Mouse (Mus musculus) c-Kit-positive CD71-positive TER-119-positive erythroid progenitor cells, embryonic 14.5 days (primary cell): ENCODE results near the gene Cyp2j9.
"Not testable (repeated sequence)": the region's sequence is repeated elsewhere in the genome, so short reads cannot be mapped to it uniquely, and the experiment has no call there.

Experiments used
- DNase-seq: peaks from one replicate; pipeline ENCODE4 v3.0.0-alpha.2; 2013; ENCODE audit warnings: low spot score

Cyp2j9 gene

GRCm38 (mm10) chr4:96590911-96591790 lies at the start of gene Cyp2j9:
Cyp2j9 (minus strand) TSS chr4:96591578.
- no peak for DNase-seq

GRCm38 (mm10) chr4:96635455-96635854 lies 44.1 kb upstream of the Cyp2j9 start:
- no peak for DNase-seq

- no peak for DNase-seq
These were observed 31.1 kb upstream of the Cyp2j9 start for GRCm38 (mm10) chr4:96622474-96622873.

GRCm38 (mm10) chr4:96591791-96592150 lies 393 bp upstream of the Cyp2j9 start:
- no peak for DNase-seq

GRCm38 (mm10) chr4:96581425-96582088 lies 9.8 kb downstream of the Cyp2j9 start:
- DNase-seq: no peak

- DNase-seq: not testable (repeated sequence)
These were observed 11.0 kb downstream of the Cyp2j9 start for GRCm38 (mm10) chr4:96580351-96580750.

GRCm38 (mm10) chr4:96569442-96569841 lies 21.9 kb downstream of the Cyp2j9 start:
- DNase-seq: no peak

GRCm38 (mm10) chr4:96567988-96568387 lies 23.4 kb downstream of the Cyp2j9 start:
- DNase-seq: no peak

- no peak for DNase-seq
These were observed 25.6 kb downstream of the Cyp2j9 start for GRCm38 (mm10) chr4:96565808-96566207.

GRCm38 (mm10) chr4:96560464-96560863 lies 30.9 kb downstream of the Cyp2j9 start:
- no peak for DNase-seq

GRCm38 (mm10) chr4:96559781-96560180 lies 31.6 kb downstream of the Cyp2j9 start:
- DNase-seq: no peak

- DNase-seq: no peak
These were observed 38.1 kb downstream of the Cyp2j9 start, which contains the start of gene Cyp2j6 for GRCm38 (mm10) chr4:96553133-96553819. Cyp2j6 (minus strand) TSS chr4:96553661.

GRCm38 (mm10) chr4:96551619-96552018 lies 39.8 kb downstream of the Cyp2j9 start:
- no peak for DNase-seq

- no peak for DNase-seq
These were observed 45.4 kb downstream of the Cyp2j9 start for GRCm38 (mm10) chr4:96545976-96546375.

- DNase-seq: no peak
These were observed 65.6 kb downstream of the Cyp2j9 start for GRCm38 (mm10) chr4:96525772-96526171.

GRCm38 (mm10) chr4:96522256-96522655 lies 69.1 kb downstream of the Cyp2j9 start:
- no peak for DNase-seq
